Mouse (Mus musculus) liver, embryonic 16.5 days (tissue): ENCODE results near the gene Kif27. TPM values are rescaled to one million over a fixed set of nuclear protein-coding genes. Genes with fewer than 3 reads are reported as not detected.

Experiments used
- ATAC-seq: fragments of 200-750 bp; cut with Nextera tagmentation; 2 replicates; pipeline ENCODE4 v1.8.0; 2017; ENCODE audit warnings: low read depth, mild to moderate bottlenecking, moderate number of reproducible peaks, moderate library complexity
- H3K27ac ChIP-seq: fragments of 300-500 bp; sonication (generic); 2 replicates; pipeline ENCODE4 v1.5.1; 2014; ENCODE audit warnings: mild to moderate bottlenecking, low read length
- H3K27me3 ChIP-seq: fragments of 300-500 bp; sonication (generic); 2 replicates; pipeline ENCODE4 v1.6.1; 2014; ENCODE audit warnings: low read depth, low read length, mixed read lengths; ENCODE audit not compliant: control insufficient read depth, insufficient read depth
- H3K36me3 ChIP-seq: fragments of 300-500 bp; sonication (generic); 2 replicates; pipeline ENCODE4 v1.6.1; 2014; ENCODE audit warnings: mild to moderate bottlenecking; ENCODE audit not compliant: control insufficient read depth, insufficient read depth
- H3K4me1 ChIP-seq: fragments of 300-500 bp; sonication (generic); 2 replicates; pipeline ENCODE4 v1.6.1; 2014; ENCODE audit warnings: low read depth, low read length, mixed read lengths; ENCODE audit not compliant: control insufficient read depth
- H3K4me2 ChIP-seq: fragments of 300-500 bp; sonication (generic); 2 replicates; pipeline ENCODE4 v1.6.1; 2014; ENCODE audit warnings: low read depth, low read length, mixed read lengths
- H3K4me3 ChIP-seq: fragments of 300-500 bp; sonication (generic); 2 replicates; pipeline ENCODE4 v1.5.1; 2014; ENCODE audit warnings: low read depth, mild to moderate bottlenecking, low read length
- H3K9ac ChIP-seq: fragments of 300-500 bp; sonication (generic); 2 replicates; pipeline ENCODE4 v1.6.1; 2014; ENCODE audit warnings: low read depth, low read length
- H3K9me3 ChIP-seq: fragments of 300-500 bp; sonication (generic); replicated peaks from 2 replicates; pipeline ENCODE4 v1.6.1; 2016; ENCODE audit warnings: low read length; ENCODE audit not compliant: control insufficient read depth
- WGBS: fragments of 180-500 bp; shearing (Covaris S2); extraction: QIAGEN DNeasy Blood & Tissue Kit; methylation state at CpG from one replicate; pipeline ENCODE4 v1.1.7; 2014; ENCODE audit not compliant: insufficient replicate concordance; 5-methylcytosine and 5-hydroxymethylcytosine counted together
- polyA plus RNA-seq: library from polyadenylated mRNA; unstranded; fragments of >200 nt; fragmentation: Nextera tagmentation; extraction: Ambion mirVana; gene quantifications from 2 replicates; pipeline ENCODE4 v1.2.1, GENCODE M21; 2015

Gene Kif27
- polyA plus RNA-seq, 1 experiment from 2014 or later = 0.02 TPM

- Histone ChIP-seq H3K27me3 (no peaks in the 10 kb centered on the region), H3K27ac (no peak overlapping the region), H3K4me1 (no peaks in the 10 kb centered on the region), H3K36me3 (no peaks in the 10 kb centered on the region), H3K9me3 (no peaks in the 10 kb centered on the region), H3K9ac (no peak overlapping the region), H3K4me2 (no peak overlapping the region), H3K4me3 (no peak overlapping the region)
- 66% methylated on average over 9 of the region's 9 CpGs for WGBS
- ATAC-seq = no peak
These were observed 56.3 kb downstream of the Kif27 start for GRCm38 (mm10) chr13:58302421-58303145.

- 60% methylated on average over 6 of the region's 6 CpGs for WGBS
- Histone ChIP-seq H3K27ac (no peak overlapping the region), H3K27me3 (no peaks in the 10 kb centered on the region), H3K36me3 (no peaks in the 10 kb centered on the region), H3K4me1 (no peaks in the 10 kb centered on the region), H3K9me3 (no peaks in the 10 kb centered on the region), H3K4me3 (no peak overlapping the region), H3K4me2 (no peak overlapping the region), H3K9ac (no peak overlapping the region)
- ATAC-seq = no peak
These were observed 57.0 kb downstream of the Kif27 start for GRCm38 (mm10) chr13:58301961-58302360.

- Histone ChIP-seq H3K4me3 (no peak overlapping the region), H3K4me1 (no peaks in the 10 kb centered on the region), H3K4me2 (no peak overlapping the region), H3K27ac (no peak overlapping the region), H3K9me3 (no peaks in the 10 kb centered on the region), H3K9ac (no peak overlapping the region), H3K27me3 (no peaks in the 10 kb centered on the region), H3K36me3 (no peaks in the 10 kb centered on the region)
- WGBS = 59% methylated on average over 3 of the region's 3 CpGs
- ATAC-seq = no peak
These were observed 60.2 kb downstream of the Kif27 start for GRCm38 (mm10) chr13:58298756-58299155.

- H3K9me3 ChIP-seq = no peaks in the 10 kb centered on the region
- no peak overlapping the region for H3K27ac ChIP-seq
- H3K4me2 ChIP-seq = no peak overlapping the region
- H3K36me3 ChIP-seq = no peaks in the 10 kb centered on the region
- H3K4me3 ChIP-seq = no peak overlapping the region
- H3K4me1 ChIP-seq = no peaks in the 10 kb centered on the region
- no peak overlapping the region for H3K9ac ChIP-seq
- H3K27me3 ChIP-seq = no peaks in the 10 kb centered on the region
- 37% methylated on average over 3 of the region's 3 CpGs for WGBS
- no peak for ATAC-seq
These were observed 63.3 kb downstream of the Kif27 start for GRCm38 (mm10) chr13:58295582-58295981.

GRCm38 (mm10) chr13:58292811-58293210 is 66.1 kb downstream of the Kif27 start:
- no peak overlapping the region for H3K4me2 ChIP-seq
- no peak overlapping the region for H3K9ac ChIP-seq
- H3K4me1 ChIP-seq = no peaks in the 10 kb centered on the region
- no peak overlapping the region for H3K4me3 ChIP-seq
- WGBS = 44% methylated on average over 5 of the region's 5 CpGs
- no peaks in the 10 kb centered on the region for H3K27me3 ChIP-seq
- no peaks in the 10 kb centered on the region for H3K9me3 ChIP-seq
- no peak overlapping the region for H3K27ac ChIP-seq
- no peak for ATAC-seq
- H3K36me3 ChIP-seq = no peaks in the 10 kb centered on the region

GRCm38 (mm10) chr13:58289308-58289707 is 69.6 kb downstream of the Kif27 start:
- no peak for ATAC-seq
- no peaks in the 10 kb centered on the region for H3K9me3 ChIP-seq
- H3K27ac ChIP-seq = no peak overlapping the region
- H3K4me1 ChIP-seq = no peaks in the 10 kb centered on the region
- no peaks in the 10 kb centered on the region for H3K27me3 ChIP-seq
- H3K9ac ChIP-seq = no peak overlapping the region
- H3K36me3 ChIP-seq = no peaks in the 10 kb centered on the region
- no peak overlapping the region for H3K4me3 ChIP-seq
- H3K4me2 ChIP-seq = no peak overlapping the region
- 61% methylated on average over 1 of the region's 1 CpGs for WGBS

GRCm38 (mm10) chr13:58287822-58288221 is 71.1 kb downstream of the Kif27 start:
- ATAC-seq = no peak; the same call in 1 of the 2 replicates
- H3K9ac ChIP-seq = no peak overlapping the region
- H3K4me2 ChIP-seq = no peak overlapping the region
- 15% methylated on average over 13 of the region's 13 CpGs for WGBS
- H3K4me1 ChIP-seq = no peaks in the 10 kb centered on the region
- H3K27me3 ChIP-seq = no peaks in the 10 kb centered on the region
- no peak overlapping the region for H3K4me3 ChIP-seq
- H3K9me3 ChIP-seq = no peaks in the 10 kb centered on the region
- no peaks in the 10 kb centered on the region for H3K36me3 ChIP-seq
- H3K27ac ChIP-seq = no peak overlapping the region

- Histone ChIP-seq H3K36me3 (no peaks in the 10 kb centered on the region), H3K4me1 (no peaks in the 10 kb centered on the region), H3K27ac (no peak overlapping the region), H3K4me2 (no peak overlapping the region), H3K9me3 (no peaks in the 10 kb centered on the region), H3K4me3 (no peak overlapping the region), H3K9ac (no peak overlapping the region), H3K27me3 (no peaks in the 10 kb centered on the region)
- WGBS = 56% methylated on average over 4 of the region's 4 CpGs
- ATAC-seq = no peak
These were observed 75.5 kb downstream of the Kif27 start for GRCm38 (mm10) chr13:58283466-58283865.

GRCm38 (mm10) chr13:58281936-58282335 is 77.0 kb downstream of the Kif27 start:
- 38% methylated on average over 4 of the region's 4 CpGs for WGBS
- no peak for ATAC-seq
- Histone ChIP-seq H3K4me3 (no peak overlapping the region), H3K4me1 (no peaks in the 10 kb centered on the region), H3K36me3 (no peaks in the 10 kb centered on the region), H3K27me3 (no peaks in the 10 kb centered on the region), H3K9me3 (no peaks in the 10 kb centered on the region), H3K27ac (no peak overlapping the region), H3K9ac (no peak overlapping the region), H3K4me2 (no peak overlapping the region)
